Mouse (Mus musculus) 416B (cell line): ENCODE measurements at regions not wholly inside any gene's neighbourhood (a gene's known extent, or its start where the extent isn't known, plus 50 kb on each side); places are given as distances from the start of the nearest gene placed in this dataset.
"Not testable (repeated sequence)": the region's sequence is repeated elsewhere in the genome, so short reads cannot be mapped to it uniquely, and the experiment has no call there.

Experiments used
- DNase-seq: peaks from one replicate; pipeline ENCODE4 v3.0.0; 2011; ENCODE audit warnings: low read depth

DNA sequence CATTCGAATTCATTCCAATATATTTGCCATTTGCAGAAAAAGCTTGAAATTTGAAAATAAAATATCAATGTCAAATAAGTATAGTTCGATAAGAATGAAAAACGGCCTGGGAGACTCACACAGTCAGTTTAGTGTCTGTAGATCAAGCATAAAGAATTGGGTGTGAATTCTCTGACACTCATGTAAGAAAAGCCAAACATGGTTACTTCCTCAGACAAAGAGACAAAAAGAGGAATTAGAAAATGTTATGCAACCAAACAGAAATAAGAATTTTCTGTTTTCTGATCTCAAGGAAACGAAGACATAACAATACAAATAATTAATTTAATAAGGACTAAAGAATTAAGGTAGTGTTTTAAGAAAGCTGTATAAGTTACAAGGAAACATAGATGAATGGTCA, 113.7 kb upstream of the Egfr start:
- no peak for DNase-seq

GRCm38 (mm10) chr11:16649599-16649998, 102.4 kb upstream of the Egfr start:
- DNase-seq: no peak

DNA sequence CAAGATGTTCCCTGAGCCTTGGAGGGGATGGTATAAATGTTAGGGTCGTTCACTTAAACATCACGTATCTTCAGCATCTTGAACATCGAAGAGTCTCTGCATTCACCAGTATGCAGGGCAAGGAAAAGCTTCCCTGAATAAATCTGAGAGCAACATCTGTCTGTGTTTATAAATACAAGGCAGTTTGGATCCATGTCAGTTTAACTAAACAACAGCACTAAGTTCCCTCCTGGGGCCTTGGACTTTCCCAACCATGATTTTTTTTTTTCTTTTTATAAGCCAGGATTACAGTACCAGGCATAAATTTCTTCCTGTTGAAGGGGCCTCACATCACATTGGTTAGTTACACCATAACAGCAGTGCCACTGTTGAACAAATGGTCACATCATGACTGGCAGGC, 88.2 kb upstream of the Egfr start:
- DNase-seq: no peak

- DNase-seq: no peak
Measured at GRCm38 (mm10) chr11:16669453-16670251, 82.4 kb upstream of the Egfr start.

DNA sequence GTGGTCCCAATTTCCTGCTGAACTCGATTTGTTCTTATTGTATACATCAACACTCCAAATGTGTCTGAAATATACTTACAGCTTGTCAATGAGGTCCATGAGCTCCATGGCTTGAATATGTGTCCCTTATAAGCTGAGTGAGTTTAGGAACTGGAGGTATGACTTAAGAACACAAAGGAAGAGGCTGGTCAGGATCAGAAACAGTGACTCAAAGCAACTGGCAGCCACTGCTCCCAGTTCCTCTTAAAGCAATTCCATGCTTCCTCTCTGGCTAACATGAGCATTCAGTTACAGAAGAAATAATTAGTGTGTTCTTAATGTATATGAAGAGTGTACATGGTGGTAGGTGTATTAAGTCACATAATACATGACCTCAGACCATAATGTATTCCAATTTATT, 81.7 kb upstream of the Egfr start:
- DNase-seq: no peak

DNA sequence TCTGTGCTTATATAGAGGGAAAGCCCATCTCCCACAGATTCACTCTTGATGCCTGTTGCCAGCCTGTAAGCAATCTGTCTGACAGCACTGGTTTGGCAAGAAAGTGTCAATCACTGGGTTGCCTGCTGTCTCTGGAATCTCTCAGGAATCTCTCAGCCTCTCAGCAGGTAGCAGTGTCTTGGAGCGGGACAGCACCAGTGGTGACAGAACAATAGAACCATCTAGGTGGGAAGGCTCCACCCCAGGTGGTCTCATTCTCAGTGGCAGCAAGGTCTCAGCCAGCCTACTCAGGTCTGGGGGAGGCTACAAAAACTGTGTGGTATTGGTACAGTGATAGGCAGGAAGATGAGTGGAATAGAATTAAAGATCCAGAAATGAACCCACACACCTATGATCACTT, 76.1 kb upstream of the Egfr start:
- DNase-seq: not testable (repeated sequence)

DNA sequence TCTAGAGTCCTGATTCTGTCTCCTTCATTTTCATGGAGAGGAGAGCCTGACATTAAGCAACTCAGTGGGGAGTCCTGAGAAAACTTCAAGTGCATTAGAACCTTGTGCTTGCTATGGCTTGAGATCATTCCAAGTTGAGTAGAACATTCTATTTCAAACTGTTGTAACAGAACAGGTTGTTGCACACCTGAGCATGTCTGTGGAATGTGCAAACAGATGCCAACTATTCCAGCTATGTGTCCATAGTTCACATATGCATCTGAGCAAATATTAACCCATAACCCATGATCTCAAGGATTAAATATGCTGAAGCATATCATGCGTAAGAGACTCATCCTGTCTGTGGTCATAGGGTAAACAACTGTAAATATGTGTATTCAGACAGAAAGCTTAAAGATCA, 68.5 kb upstream of the Egfr start:
- no peak for DNase-seq

GRCm38 (mm10) chr11:16695596-16695995, 56.4 kb upstream of the Egfr start:
- no peak for DNase-seq

- DNase-seq: no peak
Measured at GRCm38 (mm10) chr11:16696787-16697186, 55.2 kb upstream of the Egfr start.

DNA sequence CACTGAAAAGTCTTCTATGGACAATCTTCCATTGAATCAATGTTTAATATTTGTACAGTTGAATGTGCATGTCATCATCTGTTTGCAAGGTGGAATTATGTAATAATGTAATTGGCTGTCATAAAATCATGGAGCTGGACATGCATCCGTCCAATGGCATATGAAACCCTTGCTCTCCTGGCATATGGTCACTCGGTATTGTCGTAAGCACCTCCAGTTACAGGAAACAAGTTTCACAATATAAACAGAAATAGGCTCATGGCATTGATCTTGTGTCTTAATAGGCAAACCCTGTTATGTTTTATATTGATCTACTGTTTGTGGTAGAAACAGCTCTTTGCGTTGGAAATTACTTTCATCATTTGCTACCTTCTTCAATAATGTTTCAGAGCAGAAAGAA, 50.2 kb upstream of the Egfr start:
- no peak for DNase-seq
